Mouse (Mus musculus) megakaryocyte, adult 5-6 weeks (primary cell): ENCODE data around the gene Bola1. TPM values are rescaled to one million over a fixed set of nuclear protein-coding genes. Genes with fewer than 3 reads are reported as not detected.

Source experiments
- ATAC-seq: 2 replicates; pipeline ENCODE4 v1.8.0; 2016; ENCODE audit warnings: mild to moderate bottlenecking, inconsistent platforms; ENCODE audit not compliant: poor library complexity, severe bottlenecking
- total RNA-seq, 2 experiments: library from RNA; stranded (forward) in 1 of 2; stranded (reverse) in 1 of 2; fragments of 153-499, 151-499 nt in 1 of 2; fragments of 221-1000, 200-1000 nt in 1 of 2; gene quantifications; 2 replicates each; pipeline versions ENCODE4 v1.2.3 to v1.2.4; 2015 to 2017

Gene Bola1
- total RNA-seq, 2 experiments from 2014 or later, result 9.9 to 11.9 TPM

GRCm38 (mm10) chr3:96247356-96248140, 28.0 kb upstream of the Bola1 start:
- ATAC-seq, result no peak

GRCm38 (mm10) chr3:96246427-96246856, 26.9 kb upstream of the Bola1 start, which contains the start of gene Hist2h3c1:
Hist2h3c1 (plus strand) TSS chr3:96246685.
- peak; percentile 69 for ATAC-seq

- ATAC-seq, result peak; percentile 36
These were observed 26.5 kb upstream of the Bola1 start for GRCm38 (mm10) chr3:96246018-96246417.

- ATAC-seq, result peak; percentile 69
These were observed 25.7 kb upstream of the Bola1 start, which contains the start of gene Hist2h2aa1 for GRCm38 (mm10) chr3:96245003-96245886. Hist2h2aa1 (plus strand) TSS chr3:96245497.

GRCm38 (mm10) chr3:96243921-96244572, 24.5 kb upstream of the Bola1 start:
- ATAC-seq, result no peak

- no peak for ATAC-seq
These were observed 21.3 kb upstream of the Bola1 start for GRCm38 (mm10) chr3:96240799-96241197.

- peak; percentile 67 for ATAC-seq
These were observed 20.7 kb upstream of the Bola1 start, which contains the start of gene Hist2h2aa2 for GRCm38 (mm10) chr3:96239949-96240798. Hist2h2aa2 (minus strand) TSS chr3:96240276.

GRCm38 (mm10) chr3:96238954-96239793, 19.7 kb upstream of the Bola1 start, which contains the start of gene Hist2h3c2:
Hist2h3c2 (minus strand) TSS chr3:96239127.
- ATAC-seq, result peak; percentile 71

GRCm38 (mm10) chr3:96237904-96238511, 18.5 kb upstream of the Bola1 start:
- ATAC-seq, result no peak

- no peak for ATAC-seq
These were observed 17.9 kb upstream of the Bola1 start for GRCm38 (mm10) chr3:96237335-96237903.

- ATAC-seq, result no peak
These were observed 17.4 kb upstream of the Bola1 start for GRCm38 (mm10) chr3:96236834-96237334.

GRCm38 (mm10) chr3:96235836-96236235, 16.3 kb upstream of the Bola1 start:
- ATAC-seq, result no peak

- ATAC-seq, result no peak
These were observed 15.4 kb upstream of the Bola1 start for GRCm38 (mm10) chr3:96234914-96235313.

- no peak for ATAC-seq
These were observed 12.2 kb upstream of the Bola1 start for GRCm38 (mm10) chr3:96231758-96232120.

- no peak for ATAC-seq
These were observed 11.6 kb upstream of the Bola1 start for GRCm38 (mm10) chr3:96230910-96231757.

GRCm38 (mm10) chr3:96230404-96230803, 10.9 kb upstream of the Bola1 start:
- peak; percentile 53 for ATAC-seq

- ATAC-seq, result no peak
These were observed 9.3 kb upstream of the Bola1 start for GRCm38 (mm10) chr3:96228828-96229227.
